Mouse (Mus musculus) heart, embryonic 11.5 days (tissue): Measurements from ENCODE around the gene Gtf3c5. TPM values are rescaled to one million over a fixed set of nuclear protein-coding genes. Genes with fewer than 3 reads are reported as not detected.

Source experiments
- ATAC-seq: fragments of 200-750 bp; cut with Nextera tagmentation; replicated peaks from 2 replicates; pipeline ENCODE4 v1.8.0; 2017; ENCODE audit warnings: moderate library complexity; ENCODE audit not compliant: insufficient number of reproducible peaks, low FRiP score, low TSS enrichment
- H3K27ac ChIP-seq: fragments of 300-500 bp; sonication (generic); 2 replicates; pipeline ENCODE4 v1.5.1; 2014; ENCODE audit warnings: mild to moderate bottlenecking, low read depth, low read length
- H3K27me3 ChIP-seq: fragments of 300-500 bp; sonication (generic); 2 replicates; pipeline ENCODE4 v1.6.1; 2014; ENCODE audit warnings: mild to moderate bottlenecking, low read length, mixed read lengths; ENCODE audit not compliant: control insufficient read depth, insufficient read depth
- H3K36me3 ChIP-seq: fragments of 300-500 bp; sonication (generic); 2 replicates; pipeline ENCODE4 v1.6.1; 2014; ENCODE audit warnings: mild to moderate bottlenecking, low read length, moderate library complexity, mixed read lengths; ENCODE audit not compliant: control insufficient read depth, insufficient read depth
- H3K4me1 ChIP-seq: fragments of 300-500 bp; sonication (generic); 2 replicates; pipeline ENCODE4 v1.6.1; 2014; ENCODE audit warnings: low read length; ENCODE audit not compliant: control insufficient read depth, insufficient read depth
- H3K4me2 ChIP-seq: fragments of 300-500 bp; sonication (generic); 2 replicates; pipeline ENCODE4 v1.6.1; 2014; ENCODE audit warnings: mild to moderate bottlenecking, moderate library complexity
- H3K4me3 ChIP-seq: fragments of 300-500 bp; sonication (generic); 2 replicates; pipeline ENCODE4 v1.5.1; 2014; ENCODE audit warnings: low read depth, low read length
- H3K9ac ChIP-seq: fragments of 300-500 bp; sonication (generic); 2 replicates; pipeline ENCODE4 v1.6.1; 2014; ENCODE audit warnings: mild to moderate bottlenecking, low read depth, low read length, moderate library complexity
- H3K9me3 ChIP-seq: fragments of 300-500 bp; sonication (generic); replicated peaks from 2 replicates; pipeline ENCODE4 v1.6.1; 2016; ENCODE audit warnings: low read length; ENCODE audit not compliant: control insufficient read depth
- WGBS: fragments of 180-500 bp; shearing (Covaris S2); extraction: QIAGEN DNeasy Blood & Tissue Kit; methylation state at CpG from one replicate; pipeline ENCODE4 v1.1.7; 2014; ENCODE audit not compliant: insufficient replicate concordance; 5-methylcytosine and 5-hydroxymethylcytosine counted together
- polyA plus RNA-seq: library from polyadenylated mRNA; unstranded; fragments of >200 nt; fragmentation: Nextera tagmentation; extraction: Ambion mirVana; gene quantifications from 2 replicates; pipeline ENCODE4 v1.2.1, GENCODE M21; 2014

The Gtf3c5 gene
- polyA plus RNA-seq, 1 experiment from 2014 or later = 22.5 TPM

GRCm38 (mm10) chr2:28537995-28538816, 45.3 kb downstream of the Gtf3c5 start:
- Histone ChIP-seq H3K27me3 (no peaks in the 10 kb centered on the region), H3K9ac (peak overlapping the region; percentile 17; the same call in 1 of the 2 replicates), H3K27ac (no peak overlapping the region), H3K9me3 (no peaks in the 10 kb centered on the region), H3K4me1 (peaks cover 47% of the 10 kb centered on the region), H3K4me2 (no peak overlapping the region), H3K36me3 (peaks cover 5% of the 10 kb centered on the region), H3K4me3 (no peak overlapping the region)
- no peak for ATAC-seq
- 77% methylated on average over 8 of the region's 8 CpGs for WGBS

GRCm38 (mm10) chr2:28537634-28537920, 46.0 kb downstream of the Gtf3c5 start:
- Histone ChIP-seq H3K36me3 (peaks cover 5% of the 10 kb centered on the region), H3K9me3 (no peaks in the 10 kb centered on the region), H3K4me3 (no peak overlapping the region), H3K4me2 (no peak overlapping the region), H3K4me1 (peaks cover 51% of the 10 kb centered on the region), H3K27ac (no peak overlapping the region), H3K27me3 (no peaks in the 10 kb centered on the region), H3K9ac (no peak overlapping the region)
- no peak for ATAC-seq
- 51% methylated on average over 4 of the region's 4 CpGs for WGBS

GRCm38 (mm10) chr2:28536766-28537633, 46.6 kb downstream of the Gtf3c5 start:
- WGBS = 77% methylated on average over 11 of the region's 11 CpGs
- peaks cover 57% of the 10 kb centered on the region for H3K4me1 ChIP-seq
- ATAC-seq = no peak

GRCm38 (mm10) chr2:28536166-28536565, 47.4 kb downstream of the Gtf3c5 start:
- Histone ChIP-seq H3K27me3 (no peaks in the 10 kb centered on the region), H3K27ac (peak overlapping the region; percentile 35; the same call in 1 of the 2 replicates), H3K4me1 (peaks cover 60% of the 10 kb centered on the region), H3K36me3 (no peaks in the 10 kb centered on the region), H3K9me3 (no peaks in the 10 kb centered on the region), H3K4me2 (0 out of 2 replicates have a peak overlapping the region, but pooled peaks have one; percentile 84), H3K4me3 (0 out of 2 replicates have a peak overlapping the region, but pooled peaks have one; percentile 3), H3K9ac (no peak overlapping the region)
- ATAC-seq = no peak
- 49% methylated on average over 4 of the region's 4 CpGs for WGBS

More at GRCm38 (mm10) chr2:28536766-28537633, 46.6 kb downstream of the Gtf3c5 start:
- H3K9ac ChIP-seq = no peak overlapping the region
- no peak overlapping the region for H3K4me3 ChIP-seq
- H3K27me3 ChIP-seq = no peaks in the 10 kb centered on the region
- no peak overlapping the region for H3K4me2 ChIP-seq
- no peak overlapping the region for H3K27ac ChIP-seq
- H3K36me3 ChIP-seq = no peaks in the 10 kb centered on the region; the same call in 1 of the 2 replicates
- no peaks in the 10 kb centered on the region for H3K9me3 ChIP-seq

GRCm38 (mm10) chr2:28535650-28536049, 47.9 kb downstream of the Gtf3c5 start:
- 51% methylated on average over 7 of the region's 7 CpGs for WGBS

GRCm38 (mm10) chr2:28535263-28535540, 48.3 kb downstream of the Gtf3c5 start:
- Histone ChIP-seq H3K27me3 (no peaks in the 10 kb centered on the region), H3K27ac (peak overlapping the region; percentile 81), H3K4me1 (peaks cover 60% of the 10 kb centered on the region), H3K4me2 (peak overlapping the region; percentile 84), H3K9ac (peak overlapping the region; percentile 12; the same call in 1 of the 2 replicates), H3K36me3 (no peaks in the 10 kb centered on the region), H3K9me3 (no peaks in the 10 kb centered on the region), H3K4me3 (0 out of 2 replicates have a peak overlapping the region, but pooled peaks have one; percentile 72)
- 44% methylated on average over 4 of the region's 4 CpGs for WGBS
- no peak for ATAC-seq

More at GRCm38 (mm10) chr2:28535650-28536049, 47.9 kb downstream of the Gtf3c5 start:
- H3K27me3 ChIP-seq = no peaks in the 10 kb centered on the region
- peak overlapping the region; percentile 84; the same call in 1 of the 2 replicates for H3K4me2 ChIP-seq
- no peak for ATAC-seq
- H3K4me3 ChIP-seq = 0 out of 2 replicates have a peak overlapping the region, but pooled peaks have one; percentile 3
- H3K27ac ChIP-seq = peak overlapping the region; percentile 35; the same call in 1 of the 2 replicates
- no peaks in the 10 kb centered on the region for H3K9me3 ChIP-seq
- H3K9ac ChIP-seq = peak overlapping the region; percentile 12; the same call in 1 of the 2 replicates
- H3K4me1 ChIP-seq = peaks cover 60% of the 10 kb centered on the region
- no peaks in the 10 kb centered on the region for H3K36me3 ChIP-seq

GRCm38 (mm10) chr2:28534436-28535262, 48.9 kb downstream of the Gtf3c5 start:
- Histone ChIP-seq H3K27me3 (no peaks in the 10 kb centered on the region), H3K4me1 (peaks cover 55% of the 10 kb centered on the region), H3K4me3 (peak overlapping the region; percentile 72), H3K9ac (peak overlapping the region; percentile 77), H3K9me3 (no peaks in the 10 kb centered on the region), H3K36me3 (no peaks in the 10 kb centered on the region), H3K27ac (peak overlapping the region; percentile 81), H3K4me2 (peak overlapping the region; percentile 84)
- ATAC-seq = no peak
- WGBS = 33% methylated on average over 11 of the region's 11 CpGs

- Histone ChIP-seq H3K4me1 (peaks cover 48% of the 10 kb centered on the region), H3K27ac (peak overlapping the region; percentile 81), H3K36me3 (no peaks in the 10 kb centered on the region), H3K27me3 (no peaks in the 10 kb centered on the region), H3K4me2 (peak overlapping the region; percentile 84), H3K4me3 (peak overlapping the region; percentile 72), H3K9me3 (no peaks in the 10 kb centered on the region), H3K9ac (peak overlapping the region; percentile 77)
- ATAC-seq = no peak
- WGBS = 63% methylated on average over 7 of the region's 7 CpGs
Measured at GRCm38 (mm10) chr2:28533901-28534435, 49.6 kb downstream of the Gtf3c5 start.
